Mouse (Mus musculus) CH12.LX (cell line): ENCODE results near the gene Nxpe3. TPM values are rescaled to one million over a fixed set of nuclear protein-coding genes. Genes with fewer than 3 reads are reported as not detected.

Experiments used
- DNase-seq: peaks from one replicate; pipeline ENCODE4 v3.0.0-alpha.2; 2013; ENCODE audit errors: extremely low read depth
- H3K27ac ChIP-seq: 2 replicates; pipeline ENCODE4 v1.5.1; 2012; ENCODE audit warnings: low read depth, mild to moderate bottlenecking, control low read depth, moderate library complexity; ENCODE audit not compliant: insufficient read depth
- H3K27me3 ChIP-seq: replicated peaks from 2 replicates; pipeline ENCODE3; 2012; ENCODE audit warnings: inconsistent platforms
- H3K36me3 ChIP-seq, 2 experiments: replicated peaks in 1 of 2; 2 replicates each; pipeline versions ENCODE3 to v1.6.1; 2012; ENCODE audit warnings: inconsistent platforms in 1 of 2, low read length in 1 of 2, mild to moderate bottlenecking in 1 of 2, mixed read lengths in 1 of 2, moderate library complexity in 1 of 2; ENCODE audit not compliant: control insufficient read depth in 1 of 2, insufficient read depth in 1 of 2
- H3K4me1 ChIP-seq, 2 experiments: 2 replicates each; pipeline ENCODE4 v1.6.1; 2012; ENCODE audit warnings: inconsistent platforms in 1 of 2, moderate library complexity in 1 of 2; ENCODE audit not compliant: insufficient read depth in 2 of 2, control insufficient read depth in 1 of 2
- H3K4me2 ChIP-seq: 2 replicates; pipeline ENCODE4 v1.6.1; 2012; ENCODE audit warnings: low read depth, mild to moderate bottlenecking, control low read depth; ENCODE audit not compliant: poor library complexity, insufficient read depth, severe bottlenecking
- H3K4me3 ChIP-seq, 3 experiments: fragments of 150-350 bp in 1 of 3; sonication (generic) in 1 of 3; replicated peaks in 1 of 3; 2 replicates each; pipeline versions ENCODE3 to v1.5.1; 2011 to 2012; ENCODE audit warnings: low read depth in 2 of 3, low read length in 2 of 3, mild to moderate bottlenecking in 2 of 3, moderate library complexity in 2 of 3, control low read depth in 1 of 3, improper control_type of control experiment in 1 of 3, inconsistent platforms in 1 of 3, mixed read lengths in 1 of 3; ENCODE audit not compliant: poor library complexity in 1 of 3
- H3K79me2 ChIP-seq: replicated peaks from 2 replicates; pipeline ENCODE4 v1.6.1; 2012; ENCODE audit warnings: mild to moderate bottlenecking, moderate library complexity; ENCODE audit not compliant: control insufficient read depth, poor library complexity, insufficient read depth, severe bottlenecking; ENCODE audit errors: extremely low read depth
- H3K9ac ChIP-seq: 2 replicates; pipeline ENCODE4 v1.6.1; 2012; ENCODE audit warnings: low read depth, mild to moderate bottlenecking, control low read depth, moderate library complexity; ENCODE audit not compliant: insufficient read depth
- H3K9me3 ChIP-seq: replicated peaks from 2 replicates; pipeline ENCODE3; 2012; ENCODE audit warnings: low read length, inconsistent platforms, mixed read lengths
- BHLHE40 ChIP-seq: IDR thresholded peaks from 2 replicates; pipeline ENCODE4 v1.6.1; 2011; ENCODE audit warnings: mild to moderate bottlenecking, low read depth, low read length, improper control_type of control experiment
- CHD1 ChIP-seq: IDR thresholded peaks from 2 replicates; pipeline ENCODE4 v1.6.1; 2012; ENCODE audit warnings: low read depth, low read length, improper control_type of control experiment, inconsistent platforms
- CHD2 ChIP-seq: IDR thresholded peaks from 2 replicates; pipeline ENCODE4 v1.6.1; 2011; ENCODE audit warnings: low read length, improper control_type of control experiment
- CTCF ChIP-seq, 2 experiments: IDR thresholded peaks in 1 of 2; conservative IDR thresholded peaks in 1 of 2; 2 replicates each; pipeline ENCODE4 v1.5.1; 2011 to 2012; ENCODE audit warnings: low read depth in 2 of 2, low read length in 2 of 2, improper control_type of control experiment in 1 of 2, inconsistent platforms in 1 of 2, mild to moderate bottlenecking in 1 of 2, moderate library complexity in 1 of 2
- E2F4 ChIP-seq: IDR thresholded peaks from 2 replicates; pipeline ENCODE4 v1.6.1; 2011; ENCODE audit warnings: low read depth, low read length, improper control_type of control experiment; ENCODE audit not compliant: insufficient replicate concordance
- ELF1 ChIP-seq: IDR thresholded peaks from 2 replicates; pipeline ENCODE4 v1.6.1; 2014; ENCODE audit warnings: low read depth, mild to moderate bottlenecking, inconsistent platforms, low read length, improper control_type of control experiment
- EP300 ChIP-seq: IDR thresholded peaks from 2 replicates; pipeline ENCODE4 v1.6.1; 2011; ENCODE audit warnings: low read length, improper control_type of control experiment
- ETS1 ChIP-seq: conservative IDR thresholded peaks from 2 replicates; pipeline ENCODE4 v1.6.1; 2012; ENCODE audit warnings: low read depth, mild to moderate bottlenecking, inconsistent platforms, low read length, improper control_type of control experiment, moderate library complexity
- GABPA ChIP-seq: IDR thresholded peaks from 2 replicates; pipeline ENCODE4 v1.6.1; 2012; ENCODE audit warnings: low read depth, low read length, improper control_type of control experiment, inconsistent platforms; ENCODE audit not compliant: insufficient replicate concordance
- HCFC1 ChIP-seq: IDR thresholded peaks from 2 replicates; pipeline ENCODE4 v1.6.1; 2012; ENCODE audit warnings: low read depth, mild to moderate bottlenecking, inconsistent platforms, low read length, improper control_type of control experiment
- IRF4 ChIP-seq: IDR thresholded peaks from 2 replicates; pipeline ENCODE4 v1.6.1; 2014; ENCODE audit warnings: low read depth, mild to moderate bottlenecking, inconsistent platforms, low read length, improper control_type of control experiment
- JUN ChIP-seq: IDR thresholded peaks from 2 replicates; pipeline ENCODE4 v1.6.1; 2011; ENCODE audit warnings: low read depth, mild to moderate bottlenecking, low read length, improper control_type of control experiment, moderate library complexity; ENCODE audit not compliant: insufficient read depth
- JUND ChIP-seq: conservative IDR thresholded peaks from 2 replicates; pipeline ENCODE4 v1.6.1; 2011; ENCODE audit warnings: low read depth, low read length, improper control_type of control experiment
- KAT2A ChIP-seq: IDR thresholded peaks from 2 replicates; pipeline ENCODE4 v1.6.1; 2012; ENCODE audit warnings: low read length, improper control_type of control experiment, inconsistent platforms; ENCODE audit not compliant: insufficient replicate concordance
- MAFK ChIP-seq: IDR thresholded peaks from 2 replicates; pipeline ENCODE4 v1.6.1; 2011; ENCODE audit warnings: low read length, improper control_type of control experiment; ENCODE audit not compliant: insufficient replicate concordance
- MAX ChIP-seq: IDR thresholded peaks from 2 replicates; pipeline ENCODE4 v1.6.1; 2011; ENCODE audit warnings: low read length, improper control_type of control experiment
- MAZ ChIP-seq: IDR thresholded peaks from 2 replicates; pipeline ENCODE4 v1.6.1; 2012; ENCODE audit warnings: low read depth, mild to moderate bottlenecking, inconsistent platforms, low read length, improper control_type of control experiment, moderate library complexity
- MEF2A ChIP-seq: IDR thresholded peaks from 2 replicates; pipeline ENCODE4 v1.6.1; 2014; ENCODE audit warnings: low read depth, mild to moderate bottlenecking, inconsistent platforms, low read length, improper control_type of control experiment, borderline replicate concordance
- MXI1 ChIP-seq: IDR thresholded peaks from 2 replicates; pipeline ENCODE4 v1.6.1; 2011; ENCODE audit warnings: mild to moderate bottlenecking, low read depth, low read length, improper control_type of control experiment
- MYC ChIP-seq: IDR thresholded peaks from 2 replicates; pipeline ENCODE4 v1.6.1; 2011; ENCODE audit warnings: low read depth, mild to moderate bottlenecking, improper control_type of control experiment, low read length
- NELFE ChIP-seq: IDR thresholded peaks from 2 replicates; pipeline ENCODE4 v1.6.1; 2011; ENCODE audit warnings: low read depth, low read length, improper control_type of control experiment
- NRF1 ChIP-seq: IDR thresholded peaks from 2 replicates; pipeline ENCODE4 v1.6.1; 2014; ENCODE audit warnings: low read depth, mild to moderate bottlenecking, inconsistent platforms, low read length, improper control_type of control experiment, moderate library complexity
- PAX5 ChIP-seq: IDR thresholded peaks from 2 replicates; pipeline ENCODE4 v1.6.1; 2012; ENCODE audit warnings: low read length, inconsistent platforms, mixed read lengths
- POLR2A ChIP-seq: IDR thresholded peaks from 2 replicates; pipeline ENCODE4 v1.6.1; 2011; ENCODE audit warnings: low read depth, mild to moderate bottlenecking, improper control_type of control experiment, low read length
- POLR2AphosphoS2 ChIP-seq: IDR thresholded peaks from 2 replicates; pipeline ENCODE4 v1.6.1; 2011; ENCODE audit warnings: low read depth, low read length, improper control_type of control experiment
- RAD21 ChIP-seq: IDR thresholded peaks from 2 replicates; pipeline ENCODE4 v1.6.1; 2011; ENCODE audit warnings: low read depth, mild to moderate bottlenecking, low read length, improper control_type of control experiment, moderate library complexity
- RCOR1 ChIP-seq: conservative IDR thresholded peaks from 2 replicates; pipeline ENCODE4 v1.6.1; 2012; ENCODE audit warnings: low read depth, mild to moderate bottlenecking, inconsistent platforms, low read length, improper control_type of control experiment
- SIN3A ChIP-seq: IDR thresholded peaks from 2 replicates; pipeline ENCODE4 v1.6.1; 2012; ENCODE audit warnings: low read length, improper control_type of control experiment, inconsistent platforms
- SMC3 ChIP-seq: IDR thresholded peaks from 2 replicates; pipeline ENCODE4 v1.6.1; 2011; ENCODE audit warnings: low read depth, low read length, improper control_type of control experiment
- TBP ChIP-seq: conservative IDR thresholded peaks from 2 replicates; pipeline ENCODE4 v1.6.1; 2011; ENCODE audit warnings: low read depth, low read length, improper control_type of control experiment
- TCF12 ChIP-seq: IDR thresholded peaks from 2 replicates; pipeline ENCODE4 v1.6.1; 2014; ENCODE audit warnings: low read depth, mild to moderate bottlenecking, inconsistent platforms, low read length, improper control_type of control experiment
- UBTF ChIP-seq: IDR thresholded peaks from 2 replicates; pipeline ENCODE4 v1.6.1; 2012; ENCODE audit warnings: low read depth, mild to moderate bottlenecking, inconsistent platforms, low read length, improper control_type of control experiment, moderate library complexity
- USF1 ChIP-seq: IDR thresholded peaks from 2 replicates; pipeline ENCODE4 v1.6.1; 2014; ENCODE audit warnings: low read depth, mild to moderate bottlenecking, inconsistent platforms, low read length, improper control_type of control experiment
- USF2 ChIP-seq: conservative IDR thresholded peaks from 2 replicates; pipeline ENCODE4 v1.6.1; 2011; ENCODE audit warnings: low read depth, low read length, improper control_type of control experiment
- ZC3H11A ChIP-seq: IDR thresholded peaks from 2 replicates; pipeline ENCODE4 v1.6.1; 2012; ENCODE audit warnings: low read depth, mild to moderate bottlenecking, inconsistent platforms, low read length, improper control_type of control experiment
- ZKSCAN1 ChIP-seq: IDR thresholded peaks from 2 replicates; pipeline ENCODE4 v1.6.1; 2012; ENCODE audit warnings: low read depth, inconsistent platforms, low read length, improper control_type of control experiment, borderline replicate concordance
- ZMIZ1 ChIP-seq: IDR thresholded peaks from 2 replicates; pipeline ENCODE4 v1.6.1; 2012; ENCODE audit warnings: low read depth, mild to moderate bottlenecking, inconsistent platforms, low read length, improper control_type of control experiment
- ZNF384 ChIP-seq: IDR thresholded peaks from 2 replicates; pipeline ENCODE4 v1.6.1; 2012; ENCODE audit warnings: low read depth, low read length, improper control_type of control experiment, inconsistent platforms
- dilution Hi-C: fragments of 300-500 bp; cut with MboI; formaldehyde crosslinking; loops from 2 replicates; pipeline ENCODE4 v1.14.3; 2020; ENCODE audit warnings: low sequenced_read_pairs; ENCODE audit not compliant: extremely low pct_unique_long_range_greater_than_20kb, extremely low pct_ligation_motif_present
- in situ Hi-C: fragments of 300-500 bp; cut with MboI; formaldehyde crosslinking; loops from 3 replicates; pipeline ENCODE4 v1.14.3; 2019; ENCODE audit warnings: low sequenced_read_pairs, low pct_ligation_motif_present, low pct_unique_long_range_greater_than_20kb, mixed read lengths
- polyA plus RNA-seq: library from polyadenylated mRNA; unstranded; fragments of >175 nt; gene quantifications from 2 replicates; pipeline ENCODE4 v1.2.1, GENCODE M21; 2012; ENCODE audit warnings: low read depth; ENCODE audit not compliant: insufficient read length
- total RNA-seq, 2 experiments: library from RNA; depleted of rRNA; stranded (reverse); fragments of 300-350 nt in 1 of 2; fragments of >200 nt in 1 of 2; gene quantifications; 2 replicates each; pipeline ENCODE4 v1.2.3; 2012 to 2014

Gene Nxpe3
- total and polyA plus RNA-seq, 3 experiments, result 5.4 to 12.3 (median 10.6) TPM

DNA sequence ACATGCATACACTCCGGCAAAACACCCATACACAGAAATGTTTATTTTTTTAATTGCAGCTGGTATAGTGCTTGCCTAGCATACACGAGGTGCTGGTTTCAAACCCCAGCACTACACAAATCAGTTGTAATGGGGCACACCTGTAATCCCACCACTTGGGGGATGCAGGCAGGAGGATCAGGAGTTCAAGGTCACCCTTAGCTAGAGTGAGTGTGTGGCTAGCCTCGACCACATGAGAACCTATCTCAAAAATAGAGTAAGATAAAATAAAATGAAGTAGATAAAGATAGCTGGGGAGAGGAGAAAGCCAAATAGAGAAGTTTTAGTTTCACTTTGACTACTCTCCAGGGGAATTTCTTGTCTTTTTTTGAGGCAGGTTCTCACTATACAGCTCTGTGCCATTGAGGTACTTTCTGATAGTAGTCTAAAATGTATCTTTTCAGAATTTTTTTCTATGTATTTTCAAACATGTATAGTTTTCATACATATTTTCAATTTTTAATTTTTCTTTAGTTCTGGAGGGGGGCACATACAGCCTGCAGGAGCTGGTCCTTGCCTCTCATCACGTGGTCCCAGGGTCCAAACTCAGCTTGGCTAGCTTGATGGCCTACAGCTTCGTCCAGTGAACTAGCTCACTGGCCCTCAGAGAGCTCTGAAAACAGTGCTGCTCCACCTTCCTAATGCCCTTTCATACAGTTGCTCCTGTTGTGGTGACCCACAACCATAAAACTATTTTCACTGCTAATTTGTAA, 12.0 kb upstream of the Nxpe3 start:
- H3K36me3 ChIP-seq, result peaks cover 14 to 44% of the 10 kb centered on the region in 2 experiments
- peak overlapping the region; percentile 95 for H3K27ac ChIP-seq
- TF ChIP-seq RAD21, result no peak; the same call in 1 of the 2 replicates
- TF ChIP-seq ETS1, result peak; percentile 80
- peak; percentile 96 for TF ChIP-seq MEF2A
- no peak for TF ChIP-seq KAT2A
- TF ChIP-seq MAZ, result no peak
- no peak for TF ChIP-seq GABPA
- TF ChIP-seq CHD1, result 0 out of 2 replicates have a peak, but pooled peaks have one; percentile 52
- no peak for TF ChIP-seq ELF1
- peak; percentile 75 for TF ChIP-seq USF2
- peak; percentile 100 for TF ChIP-seq JUND
- no peak for TF ChIP-seq UBTF
- no peak for TF ChIP-seq ZMIZ1
- TF ChIP-seq EP300, result peak; percentile 96
- peak; percentile 94 for TF ChIP-seq RCOR1
- TF ChIP-seq JUN, result peak; percentile 93
- TF ChIP-seq ZC3H11A, result no peak
- TF ChIP-seq MXI1, result no peak; the same call in 1 of the 2 replicates
- TF ChIP-seq MYC, result peak; percentile 78; the same call in 1 of the 2 replicates
- no peak for TF ChIP-seq SMC3
- 0 out of 2 replicates have a peak, but pooled peaks have one; percentile 32 for TF ChIP-seq CHD2
- no peak; the same call in 1 of the 2 replicates for TF ChIP-seq TCF12
- 0 out of 2 replicates have a peak, but pooled peaks have one; percentile 19 for TF ChIP-seq HCFC1
- peak; percentile 84 for TF ChIP-seq SIN3A
- no peak for TF ChIP-seq POLR2AphosphoS2
- TF ChIP-seq NELFE, result no peak
- TF ChIP-seq MAFK, result 0 out of 2 replicates have a peak, but pooled peaks have one; percentile 55
- TF ChIP-seq ZNF384, result peak; percentile 91
- TF ChIP-seq NRF1, result no peak
- TF ChIP-seq POLR2A, result no peak
- TF ChIP-seq ZKSCAN1, result no peak
- TF ChIP-seq CTCF (conservative IDR thresholded peaks at IDR 0.05 in 1 of 2, IDR thresholded peaks at IDR 0.05 in 1 of 2; ENCODE audit: low read depth in 2 of 2, low read length in 2 of 2), result no peak
- TF ChIP-seq MAX, result peak; percentile 77; the same call in 1 of the 2 replicates
- TF ChIP-seq USF1, result peak; percentile 84
- no peak for TF ChIP-seq TBP
- no peak for TF ChIP-seq E2F4
- peak; percentile 99 for TF ChIP-seq IRF4
- no peak for TF ChIP-seq PAX5
- TF ChIP-seq BHLHE40, result peak; percentile 69
- peaks cover 23 to 54% of the 10 kb centered on the region in 2 experiments for H3K4me1 ChIP-seq
- peaks cover 2% of the 10 kb centered on the region for H3K9me3 ChIP-seq
- H3K4me2 ChIP-seq, result peak overlapping the region; percentile 61
- no peaks in the 10 kb centered on the region for H3K27me3 ChIP-seq
- H3K4me3 ChIP-seq, result peak overlapping the region in 1 of 3 experiments; percentile 47
- peak overlapping the region; percentile 27; the same call in 1 of the 2 replicates for H3K9ac ChIP-seq
- DNase-seq, result peak; percentile 81
- in situ Hi-C loops, result no loop called here
- dilution Hi-C loops, result no loop called here
- H3K79me2 ChIP-seq, result 0 out of 2 replicates have a peak, but pooled peaks cover 2% of the 10 kb centered on the region
